Mouse (Mus musculus) neural tube, embryonic 14.5 days (tissue): ENCODE measurements around the gene Plpp7. TPM values are rescaled to one million over a fixed set of nuclear protein-coding genes. Genes with fewer than 3 reads are reported as not detected.

ENCODE experiments used
- ATAC-seq: fragments of 200-750 bp; cut with Nextera tagmentation; 2 replicates; pipeline ENCODE4 v1.8.0; 2017; ENCODE audit warnings: low read depth, mild to moderate bottlenecking, moderate TSS enrichment, moderate library complexity
- H3K27ac ChIP-seq: fragments of 300-500 bp; sonication (generic); 2 replicates; pipeline ENCODE4 v1.5.1; 2014; ENCODE audit warnings: low read depth, mild to moderate bottlenecking, control low read depth, low read length, moderate library complexity, mixed read lengths
- H3K27me3 ChIP-seq: fragments of 300-500 bp; sonication (generic); 2 replicates; pipeline ENCODE4 v1.6.1; 2014; ENCODE audit warnings: low read length; ENCODE audit not compliant: control insufficient read depth, insufficient read depth
- H3K36me3 ChIP-seq: fragments of 300-500 bp; sonication (generic); 2 replicates; pipeline ENCODE4 v1.6.1; 2014; ENCODE audit warnings: low read length, mixed read lengths; ENCODE audit not compliant: control insufficient read depth, insufficient read depth
- H3K4me1 ChIP-seq: fragments of 300-500 bp; sonication (generic); 2 replicates; pipeline ENCODE4 v1.6.1; 2014; ENCODE audit warnings: low read length; ENCODE audit not compliant: control insufficient read depth, insufficient read depth
- H3K4me2 ChIP-seq: fragments of 300-500 bp; sonication (generic); 2 replicates; pipeline ENCODE4 v1.6.1; 2014; ENCODE audit warnings: mild to moderate bottlenecking, low read depth, low read length, control low read depth
- H3K4me3 ChIP-seq: fragments of 300-500 bp; sonication (generic); 2 replicates; pipeline ENCODE4 v1.5.1; 2014; ENCODE audit warnings: low read depth, low read length, control low read depth, mixed read lengths
- H3K9ac ChIP-seq: fragments of 300-500 bp; sonication (generic); replicated peaks from 2 replicates; pipeline ENCODE4 v1.6.1; 2014; ENCODE audit warnings: low read depth, mild to moderate bottlenecking, control low read depth, low read length, mixed read lengths
- H3K9me3 ChIP-seq: fragments of 300-500 bp; sonication (generic); 2 replicates; pipeline ENCODE4 v1.6.1; 2016; ENCODE audit warnings: low read length; ENCODE audit not compliant: control insufficient read depth
- WGBS: fragments of 180-500 bp; shearing (Covaris S2); extraction: QIAGEN DNeasy Blood & Tissue Kit; methylation state at CpG from one replicate; pipeline ENCODE4 v1.1.7; 2014; 5-methylcytosine and 5-hydroxymethylcytosine counted together
- microRNA-seq: library from miRNA; unstranded; fragments of <30 nt; microRNA quantifications from one replicate; pipeline ENCODE4, GENCODE M21; 2016
- polyA plus RNA-seq: library from polyadenylated mRNA; unstranded; fragments of >200 nt; fragmentation: Nextera tagmentation; extraction: Ambion mirVana; gene quantifications from 2 replicates; pipeline ENCODE4 v1.2.1, GENCODE M21; 2014

The Plpp7 gene
- polyA plus RNA-seq, 1 experiment from 2014 or later: 25.2 TPM

GRCm38 (mm10) chr2:32155614-32156013 is 60.3 kb downstream of the Plpp7 start:
- Histone ChIP-seq H3K27ac (no peak overlapping the region), H3K27me3 (no peaks in the 10 kb centered on the region), H3K9ac (no peak overlapping the region), H3K4me1 (peaks cover 74% of the 10 kb centered on the region), H3K36me3 (no peaks in the 10 kb centered on the region), H3K9me3 (no peaks in the 10 kb centered on the region), H3K4me2 (peak overlapping the region; percentile 100; the same call in 1 of the 2 replicates), H3K4me3 (no peak overlapping the region)
- 81% methylated on average over 6 of the region's 6 CpGs for WGBS
- no peak for ATAC-seq

- Histone ChIP-seq H3K9ac (no peak overlapping the region), H3K27me3 (no peaks in the 10 kb centered on the region), H3K4me1 (peaks cover 74% of the 10 kb centered on the region), H3K9me3 (no peaks in the 10 kb centered on the region), H3K36me3 (no peaks in the 10 kb centered on the region), H3K4me2 (peak overlapping the region; percentile 18; the same call in 1 of the 2 replicates), H3K4me3 (no peak overlapping the region), H3K27ac (peak overlapping the region; percentile 52; the same call in 1 of the 2 replicates)
- 75% methylated on average over 10 of the region's 10 CpGs for WGBS
- ATAC-seq: no peak
These were observed 61.3 kb downstream of the Plpp7 start for GRCm38 (mm10) chr2:32156645-32157044.

- 9% methylated on average over 4 of the region's 4 CpGs for WGBS
- Histone ChIP-seq H3K4me1 (peaks cover 71% of the 10 kb centered on the region), H3K27ac (peak overlapping the region; percentile 52), H3K4me3 (no peak overlapping the region), H3K36me3 (no peaks in the 10 kb centered on the region), H3K4me2 (peak overlapping the region; percentile 18; the same call in 1 of the 2 replicates), H3K27me3 (no peaks in the 10 kb centered on the region), H3K9ac (no peak overlapping the region), H3K9me3 (no peaks in the 10 kb centered on the region)
- ATAC-seq: no peak
These were observed 62.0 kb downstream of the Plpp7 start for GRCm38 (mm10) chr2:32157328-32157727.

- ATAC-seq: no peak
- no peak overlapping the region for H3K4me2 ChIP-seq
- no peaks in the 10 kb centered on the region for H3K9me3 ChIP-seq
- no peak overlapping the region for H3K27ac ChIP-seq
- H3K4me3 ChIP-seq: no peak overlapping the region
- H3K27me3 ChIP-seq: no peaks in the 10 kb centered on the region
- H3K36me3 ChIP-seq: no peaks in the 10 kb centered on the region
- H3K4me1 ChIP-seq: peaks cover 64% of the 10 kb centered on the region
- no peak overlapping the region for H3K9ac ChIP-seq
- WGBS: 71% methylated on average over 12 of the region's 12 CpGs
These were observed 63.4 kb downstream of the Plpp7 start for GRCm38 (mm10) chr2:32158616-32159239.

Small RNA genes within 50 kb of the gene (microRNA-seq; reads per million reads assigned to microRNA genes)
- 0.85 reads per million for gene Mir7674

Other genes starting within 250 kb of the Plpp7 start
- 3.8 and 4.3 TPM in 2 replicates for gene Fibcd1, start 249.5 kb upstream of the Plpp7 start, polyA plus RNA-seq
- gene Lamc3, start 208.2 kb upstream of the Plpp7 start, polyA plus RNA-seq: 0.60 and 4.9 TPM in 2 replicates
- gene Aif1l, start 145.4 kb upstream of the Plpp7 start, polyA plus RNA-seq: 17.8 and 22.1 TPM in 2 replicates
- gene Nup214, start 121.1 kb upstream of the Plpp7 start, polyA plus RNA-seq: 54.5 and 59.9 TPM in 2 replicates
- 0.28 and 0.50 TPM in 2 replicates for gene Fam78a, start 10.7 kb upstream of the Plpp7 start, polyA plus RNA-seq
- 101 and 118 TPM in 2 replicates for gene Prrc2b, start 55.6 kb downstream of the Plpp7 start, polyA plus RNA-seq
- 28.2 and 30.4 TPM in 2 replicates for gene Pomt1, start 141.1 kb downstream of the Plpp7 start, polyA plus RNA-seq
- gene Uck1, start 164.6 kb downstream of the Plpp7 start, polyA plus RNA-seq: 79.3 and 91.7 TPM in 2 replicates
- gene Golga2, start 191.9 kb downstream of the Plpp7 start, polyA plus RNA-seq: 25.4 and 31.7 TPM in 2 replicates
- gene Swi5, start 192.5 kb downstream of the Plpp7 start, polyA plus RNA-seq: 140 and 288 TPM in 2 replicates